Mouse (Mus musculus): ENCODE measurements around the gene Prtn3.
"Not testable (repeated sequence)": the region's sequence is repeated elsewhere in the genome, so short reads cannot be mapped to it uniquely, and the experiment has no call there.

The Prtn3 gene

DNA sequence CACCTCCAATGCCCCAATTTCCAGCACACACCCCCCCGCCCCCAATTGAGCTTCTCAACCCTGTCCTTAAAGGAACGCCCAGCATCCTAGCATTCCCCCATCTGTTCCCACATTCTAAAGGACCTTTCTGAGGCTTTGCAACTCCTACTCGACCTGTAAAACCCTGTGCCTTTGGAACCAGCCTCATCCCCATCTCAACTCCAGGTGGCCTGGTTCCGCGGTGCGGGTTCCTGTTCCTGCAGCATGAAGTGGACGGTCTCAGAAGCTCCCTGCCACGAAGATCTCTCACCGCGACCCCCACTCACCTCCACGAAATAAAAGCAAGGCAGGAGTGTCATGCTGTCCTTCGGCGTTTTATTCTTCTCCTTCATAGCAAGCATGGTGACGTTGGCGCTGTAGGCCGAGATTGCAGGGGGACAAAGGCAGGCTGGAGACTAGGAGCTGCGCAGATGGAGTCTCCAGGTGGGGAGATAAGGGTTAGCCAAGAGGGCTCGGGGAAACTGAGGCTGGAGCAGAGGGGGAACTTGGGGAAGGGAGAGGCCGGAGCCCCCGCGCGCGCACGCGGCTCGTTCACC lies 474 bp upstream of the Prtn3 start:
- no peak for DNase-seq (ENCODE audit: low read depth, low spot score)

DNA sequence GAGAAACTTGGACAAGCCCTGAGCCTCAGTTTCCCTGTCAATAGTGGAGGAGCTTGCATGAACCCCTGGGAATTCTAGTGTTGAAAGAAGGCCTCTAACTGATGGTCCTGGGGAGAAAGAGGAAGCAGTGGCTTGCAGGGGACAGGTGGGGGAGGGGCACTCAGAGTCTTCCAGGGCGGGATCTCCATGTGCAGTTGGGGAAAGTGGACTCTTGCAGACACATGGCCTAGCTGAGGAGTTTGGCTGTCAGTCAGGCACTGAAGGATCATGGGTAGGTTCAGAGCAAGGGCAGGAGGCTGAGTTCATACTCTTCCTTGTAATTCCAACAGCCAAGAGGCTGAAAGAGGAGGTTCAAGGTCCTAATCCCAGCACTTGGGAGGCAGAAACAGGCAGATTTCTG lies 2.9 kb downstream of the Prtn3 start:
- no peak for DNase-seq (ENCODE audit: low read depth, low spot score)

DNA sequence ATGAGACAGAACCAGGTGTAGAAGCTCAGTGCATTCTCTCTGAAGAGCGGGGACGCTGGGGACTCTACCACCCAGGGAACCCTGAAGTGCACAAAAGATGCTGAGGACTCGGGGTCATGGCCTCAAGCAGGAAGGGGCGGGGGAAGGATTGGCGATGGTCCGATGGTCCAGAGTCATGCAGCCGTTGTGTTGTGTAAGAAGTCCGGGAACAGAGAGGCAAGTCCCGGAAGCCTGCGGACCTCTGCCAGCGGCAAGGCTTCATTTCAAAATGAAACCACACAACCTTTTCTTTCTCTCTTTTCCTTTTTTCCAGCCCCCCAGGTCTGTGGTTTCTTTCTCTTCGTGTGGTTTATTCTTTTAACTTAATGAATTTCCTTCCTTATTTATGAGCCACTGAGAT lies 3.5 kb downstream of the Prtn3 start:
- no peak for DNase-seq (ENCODE audit: low read depth, low spot score)

DNA sequence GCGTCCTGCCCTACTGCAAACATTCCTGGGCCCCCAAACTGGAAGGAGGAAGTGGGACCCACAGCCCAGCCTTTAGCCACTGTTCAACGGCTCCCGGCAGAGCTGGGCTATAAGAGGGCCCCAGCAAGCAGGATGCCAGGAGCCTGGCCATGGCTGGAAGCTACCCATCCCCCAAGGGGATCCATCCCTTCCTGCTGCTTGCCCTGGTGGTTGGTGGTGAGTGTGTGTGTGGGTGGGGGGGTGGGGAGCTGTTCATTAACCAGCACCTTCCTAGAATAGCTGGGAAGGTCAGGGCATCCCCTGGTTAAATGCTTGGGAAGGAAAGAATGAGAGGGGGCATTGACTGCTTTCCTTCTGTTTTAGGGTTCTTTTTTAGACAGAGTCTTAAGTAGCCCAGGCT lies 5.3 kb downstream of the Prtn3 start:
- no peak for DNase-seq (ENCODE audit: low read depth, low spot score)

- no peak for DNase-seq (ENCODE audit: low read depth, low spot score)
These were observed 6.4 kb downstream of the Prtn3 start for GRCm38 (mm10) chr10:79880721-79881120.

DNA sequence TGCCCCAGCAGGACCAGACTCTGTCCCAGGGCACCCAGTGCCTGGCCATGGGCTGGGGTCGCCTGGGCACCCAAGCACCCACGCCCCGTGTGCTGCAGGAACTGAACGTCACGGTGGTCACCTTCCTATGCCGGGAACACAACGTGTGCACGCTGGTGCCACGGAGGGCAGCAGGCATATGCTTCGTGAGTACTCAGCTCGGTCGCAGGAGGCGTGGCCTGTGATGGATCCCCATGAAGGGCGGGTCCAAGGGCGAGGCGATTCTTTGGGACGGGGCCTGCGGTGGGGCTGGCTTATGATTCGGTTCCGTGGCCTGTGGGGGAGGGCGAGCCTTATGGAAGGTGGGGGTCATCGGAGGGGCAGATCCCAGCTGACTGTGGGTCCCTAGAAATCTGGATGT lies 7.7 kb downstream of the Prtn3 start:
- DNase-seq (ENCODE audit: low read depth, low spot score) = no peak

GRCm38 (mm10) chr10:79883297-79884084 lies 9.2 kb downstream of the Prtn3 start:
- DNase-seq (ENCODE audit: low read depth, low spot score) = peak; percentile 57

- DNase-seq (ENCODE audit: low read depth, low spot score) = no peak
These were observed 10.2 kb downstream of the Prtn3 start for GRCm38 (mm10) chr10:79884446-79884845.

- not testable (repeated sequence) for DNase-seq (ENCODE audit: low read depth, low spot score)
These were observed 10.7 kb downstream of the Prtn3 start for GRCm38 (mm10) chr10:79884938-79885337.

DNA sequence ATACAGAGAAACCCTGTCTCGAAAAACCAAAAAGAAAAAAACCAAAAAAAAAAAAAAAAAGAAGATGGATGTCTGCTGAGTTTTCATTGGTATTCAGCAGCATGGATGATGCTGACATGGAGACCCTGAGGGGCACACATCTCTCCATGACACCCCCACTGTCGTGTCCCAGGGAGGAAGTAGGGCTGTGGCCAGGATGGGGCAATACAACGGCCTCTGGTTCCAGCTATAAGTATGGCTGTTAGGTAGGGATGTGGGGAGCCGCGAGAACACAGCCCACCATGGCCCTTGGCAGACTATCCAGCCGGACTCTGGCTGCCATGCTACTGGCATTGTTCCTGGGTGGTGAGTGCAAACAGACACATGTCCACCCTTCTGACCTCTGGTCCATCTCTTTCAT lies 11.8 kb downstream of the Prtn3 start, which contains the start of gene Elane:
Elane (plus strand) TSS at position 194 of the 400 bp plus-strand sequence.
- no peak for DNase-seq (ENCODE audit: low read depth, low spot score)

- DNase-seq (ENCODE audit: low read depth, low spot score) = no peak
These were observed 12.3 kb downstream of the Prtn3 start for GRCm38 (mm10) chr10:79886611-79887010.

DNA sequence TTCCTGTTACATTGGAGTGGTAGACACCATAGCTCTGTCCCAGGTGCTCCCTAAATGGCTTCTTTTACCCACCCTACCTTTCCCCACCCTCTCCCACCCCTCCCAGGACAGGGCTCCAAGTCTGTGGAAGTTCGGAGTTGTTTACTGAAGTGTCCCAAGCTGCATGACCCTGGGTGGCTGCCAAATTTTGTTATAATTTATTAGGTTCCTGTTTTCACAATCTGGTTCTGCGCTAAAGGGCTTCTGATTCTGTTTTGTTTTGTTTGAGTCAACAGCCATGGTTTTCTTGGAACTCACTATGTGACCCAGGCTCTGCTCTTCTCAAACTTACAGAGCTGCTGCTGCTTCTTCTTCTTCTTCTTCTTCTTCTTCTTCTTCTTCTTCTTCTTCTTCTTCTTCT lies 15.1 kb downstream of the Prtn3 start:
- no peak for DNase-seq (ENCODE audit: low read depth, low spot score)

DNA sequence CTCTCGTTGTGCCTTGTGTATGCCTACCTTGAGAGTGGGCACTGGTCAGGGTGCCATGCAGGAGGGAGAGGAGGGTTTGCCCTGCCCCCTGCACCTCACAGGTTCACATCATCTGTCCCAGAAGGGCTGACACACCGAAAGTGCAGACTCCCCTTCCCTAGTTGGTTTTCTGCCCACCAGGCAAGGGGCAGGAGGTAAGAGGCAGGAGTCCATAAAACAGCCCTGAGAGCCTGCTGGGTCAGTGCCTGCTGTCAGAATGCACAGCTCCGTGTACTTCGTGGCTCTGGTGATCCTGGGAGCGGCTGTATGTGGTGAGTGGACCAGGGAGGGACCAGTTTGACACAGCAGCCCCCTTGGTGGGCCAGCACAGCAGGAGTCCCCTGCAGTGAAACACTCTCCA lies 16.4 kb downstream of the Prtn3 start, which contains the start of gene Cfd:
Cfd (plus strand) TSS at position 184 of the 400 bp plus-strand sequence.
- no peak for DNase-seq (ENCODE audit: low read depth, low spot score)

GRCm38 (mm10) chr10:79892451-79893118 lies 18.3 kb downstream of the Prtn3 start:
- peak; percentile 58 for DNase-seq (ENCODE audit: low read depth, low spot score)

DNA sequence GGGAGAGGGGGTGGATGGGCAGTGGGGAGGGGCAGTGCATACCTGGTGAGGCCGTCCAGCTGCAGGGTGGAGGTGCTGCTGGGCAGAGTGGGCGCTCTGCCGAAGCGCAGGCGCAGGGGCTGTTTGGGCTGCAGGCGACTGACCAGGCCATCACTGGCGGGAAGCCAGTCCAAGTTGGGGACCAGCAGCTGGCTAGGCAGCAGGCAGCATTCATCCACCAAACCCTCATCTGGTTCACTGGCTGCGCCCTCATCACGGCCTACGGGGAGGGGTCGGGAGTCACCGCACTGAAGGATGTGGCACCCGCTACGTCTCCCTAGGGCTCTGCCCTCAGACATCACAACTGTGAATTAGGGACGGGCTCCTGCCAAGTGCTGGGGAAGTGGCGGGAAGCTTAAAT lies 22.0 kb downstream of the Prtn3 start:
- no peak for DNase-seq (ENCODE audit: low read depth, low spot score)

DNA sequence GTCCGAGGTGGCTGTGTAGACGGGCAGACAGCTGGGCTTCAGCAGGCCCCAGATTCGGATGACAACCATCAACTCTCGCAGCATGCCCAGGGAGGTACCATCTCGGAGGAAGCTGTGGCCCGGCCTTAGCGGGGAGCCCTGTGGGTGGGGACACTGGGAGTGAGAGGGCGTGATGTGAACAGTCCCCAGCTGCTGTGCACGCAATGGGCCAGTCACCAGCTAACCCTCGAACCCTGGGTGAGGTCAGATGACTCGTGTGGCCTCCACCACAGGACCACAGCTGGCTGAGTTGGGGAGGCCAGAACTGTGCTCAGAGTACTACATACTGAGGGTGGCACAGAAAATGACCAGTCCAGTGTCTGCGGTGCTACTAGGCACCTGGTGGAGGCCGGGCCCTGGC lies 22.5 kb downstream of the Prtn3 start:
- DNase-seq (ENCODE audit: low read depth, low spot score) = no peak

GRCm38 (mm10) chr10:79897316-79898245 lies 23.3 kb downstream of the Prtn3 start:
- no peak for DNase-seq (ENCODE audit: low read depth, low spot score)

GRCm38 (mm10) chr10:79900951-79901410 lies 26.7 kb downstream of the Prtn3 start:
- DNase-seq (ENCODE audit: low read depth, low spot score) = no peak

- DNase-seq (ENCODE audit: low read depth, low spot score) = no peak
These were observed 32.4 kb downstream of the Prtn3 start for GRCm38 (mm10) chr10:79906712-79907111.

- DNase-seq (ENCODE audit: low read depth, low spot score) = no peak
These were observed 33.1 kb downstream of the Prtn3 start for GRCm38 (mm10) chr10:79907415-79907814.
